Mouse (Mus musculus): ENCODE measurements around the gene Adamts16.

GRCm38 (mm10) chr13:70729996-70730395 is 111.6 kb downstream of the Adamts16 start:
- TF ChIP-seq CTCF (IDR thresholded peaks at IDR 0.05; ENCODE audit: insufficient read depth, low read length) (no peak), POLR2A (IDR thresholded peaks at IDR 0.05; ENCODE audit: borderline replicate concordance, extremely low read depth, low read depth, low read length) (no peak)
